ENCODE assay signal across 8 mouse cellular contexts in the genomic region with DNA sequence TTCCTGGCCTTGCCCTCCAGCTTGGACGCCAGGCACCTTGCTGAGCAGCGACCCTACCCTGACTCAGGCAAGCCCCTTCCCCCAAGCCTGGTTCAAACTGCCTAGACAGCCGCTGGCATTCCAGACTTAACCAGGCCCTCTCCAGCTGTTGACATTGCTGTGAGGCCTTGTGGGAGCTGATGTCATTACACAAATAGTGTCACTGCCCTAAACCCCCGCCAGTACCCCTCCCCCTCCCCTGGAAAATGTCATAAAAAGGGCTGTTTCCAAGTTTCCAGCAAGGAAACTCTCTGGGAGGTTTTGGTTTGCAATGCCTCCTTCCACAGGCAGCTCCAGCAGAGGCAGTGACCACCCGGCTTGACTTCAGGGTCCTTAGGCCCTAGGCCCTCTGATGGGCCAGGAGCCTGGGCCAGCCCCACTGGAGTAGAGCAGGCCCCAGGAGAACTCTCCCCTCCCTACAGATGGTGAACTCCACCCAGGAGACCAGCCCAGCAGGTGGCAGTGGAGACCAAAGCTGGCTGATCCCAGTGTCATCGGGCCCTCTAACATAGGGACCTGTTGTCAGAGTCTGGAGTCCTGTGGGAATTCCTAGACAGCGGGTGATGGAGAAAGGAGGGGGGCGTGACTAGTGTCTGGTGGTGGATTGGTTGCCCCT.
A peak's percentile ranks its signal among the peaks of the same experiment; 100 is the strongest.
DNase-seq lines count a peak whose midpoint lies in the region; ATAC-seq lines count a peak whose summit lies in the region.

No protein-coding gene starts in this region.

- H3K27ac ChIP-seq in midbrain, embryonic 10.5 days (replicated peaks): peak overlapping the region; percentile 89
- no peak overlapping the region for H3K27ac ChIP-seq in midbrain, embryonic 15.5 days
- H3K27ac ChIP-seq in heart, embryonic 10.5 days: peak overlapping the region; percentile 72
- peak overlapping the region; percentile 21 for H3K27ac ChIP-seq in lung, embryonic 16.5 days (ENCODE audit: low read length)

- H3K9me3 ChIP-seq in midbrain, embryonic 10.5 days (replicated peaks): no peaks in the 10 kb centered on the region
- H3K9me3 ChIP-seq in midbrain, embryonic 15.5 days: no peaks in the 10 kb centered on the region
- H3K9me3 ChIP-seq in heart, embryonic 10.5 days: no peaks in the 10 kb centered on the region
- H3K9me3 ChIP-seq in lung, embryonic 16.5 days (ENCODE audit: control insufficient read depth, low read length): no peaks in the 10 kb centered on the region

- WGBS in midbrain, embryonic 10.5 days: 64% methylated on average over 8 of the region's 8 CpGs
- 62% methylated on average over 8 of the region's 8 CpGs for WGBS in midbrain, embryonic 15.5 days
- 27% methylated on average over 8 of the region's 8 CpGs for WGBS in heart, embryonic 10.5 days
- 28% methylated on average over 8 of the region's 8 CpGs for WGBS in lung, embryonic 16.5 days

- H3K4me3 ChIP-seq in midbrain, embryonic 10.5 days: no peak overlapping the region
- no peak overlapping the region for H3K4me3 ChIP-seq in midbrain, embryonic 15.5 days
- no peak overlapping the region for H3K4me3 ChIP-seq in heart, embryonic 10.5 days
- no peak overlapping the region for H3K4me3 ChIP-seq in lung, embryonic 16.5 days (ENCODE audit: low read length)

- no peak for ATAC-seq in midbrain, embryonic 15.5 days (replicated peaks)
- peak; percentile 65 for ATAC-seq in lung, embryonic 16.5 days (ENCODE audit: low read depth)
- ATAC-seq in erythroblast, adult 5-6 weeks (replicated peaks; ENCODE audit: low FRiP score, poor library complexity, severe bottlenecking): no peak

- peaks cover 70% of the 10 kb centered on the region for H3K4me1 ChIP-seq in midbrain, embryonic 10.5 days
- peaks cover 28% of the 10 kb centered on the region for H3K4me1 ChIP-seq in midbrain, embryonic 15.5 days
- H3K4me1 ChIP-seq in heart, embryonic 10.5 days: peaks cover 56% of the 10 kb centered on the region
- H3K4me1 ChIP-seq in lung, embryonic 16.5 days (replicated peaks; ENCODE audit: control insufficient read depth, insufficient read depth, low read length): peaks cover 48% of the 10 kb centered on the region

- H3K9ac ChIP-seq in midbrain, embryonic 15.5 days: no peak overlapping the region
- H3K9ac ChIP-seq in lung, embryonic 16.5 days (ENCODE audit: low read length): no peak overlapping the region

- H3K4me2 ChIP-seq in midbrain, embryonic 15.5 days: no peak overlapping the region
- no peak overlapping the region for H3K4me2 ChIP-seq in lung, embryonic 16.5 days (ENCODE audit: low read depth, low read length)

- H3K27me3 ChIP-seq in midbrain, embryonic 10.5 days (ENCODE audit: low read depth, poor library complexity, severe bottlenecking): 0 out of 2 replicates have a peak, but pooled peaks cover 14% of the 10 kb centered on the region
- H3K27me3 ChIP-seq in midbrain, embryonic 15.5 days (replicated peaks): no peaks in the 10 kb centered on the region
- no peaks in the 10 kb centered on the region for H3K27me3 ChIP-seq in heart, embryonic 10.5 days (ENCODE audit: insufficient read depth, poor library complexity, severe bottlenecking)
- no peaks in the 10 kb centered on the region for H3K27me3 ChIP-seq in lung, embryonic 16.5 days (ENCODE audit: control insufficient read depth, insufficient read depth, low read depth, low read length)

- peaks cover 61% of the 10 kb centered on the region for H3K36me3 ChIP-seq in midbrain, embryonic 10.5 days
- H3K36me3 ChIP-seq in midbrain, embryonic 15.5 days (replicated peaks): no peaks in the 10 kb centered on the region
- H3K36me3 ChIP-seq in heart, embryonic 10.5 days: no peaks in the 10 kb centered on the region
- no peaks in the 10 kb centered on the region for H3K36me3 ChIP-seq in lung, embryonic 16.5 days (ENCODE audit: control insufficient read depth, insufficient read depth, low read length)

- peak; percentile 48 for DNase-seq in midbrain, embryonic 10.5 days (ENCODE audit: low spot score)
- peak; percentile 64 for DNase-seq in adrenal gland, postnatal 10 days
- DNase-seq in heart, embryonic 10.5 days (ENCODE audit: low spot score): peak; percentile 86
- DNase-seq in kidney, adult 9 months: peak; percentile 52
- peak; percentile 85 for DNase-seq in thymus, postnatal 14 days
